Mouse (Mus musculus) midbrain, embryonic 11.5 days (tissue): Measurements from ENCODE around the gene Slco3a1. TPM values are rescaled to one million over a fixed set of nuclear protein-coding genes. Genes with fewer than 3 reads are reported as not detected.

Experiments used
- ATAC-seq: fragments of 200-750 bp; cut with Nextera tagmentation; 2 replicates; pipeline ENCODE4 v1.8.0; 2017; ENCODE audit warnings: moderate TSS enrichment, moderate library complexity; ENCODE audit not compliant: low FRiP score
- DNase-seq: peaks from one replicate; pipeline ENCODE4 v3.0.0; 2015; ENCODE audit warnings: low spot score; ENCODE audit errors: missing footprints
- H3K27ac ChIP-seq: fragments of 300-500 bp; sonication (generic); 2 replicates; pipeline ENCODE4 v1.5.1; 2014; ENCODE audit warnings: low read depth, low read length
- H3K27me3 ChIP-seq: fragments of 300-500 bp; sonication (generic); 2 replicates; pipeline ENCODE4 v1.6.1; 2014; ENCODE audit warnings: mild to moderate bottlenecking, low read length, moderate library complexity, mixed read lengths; ENCODE audit not compliant: control insufficient read depth, insufficient read depth
- H3K36me3 ChIP-seq: fragments of 300-500 bp; sonication (generic); 2 replicates; pipeline ENCODE4 v1.6.1; 2014; ENCODE audit warnings: mild to moderate bottlenecking, low read length, moderate library complexity, mixed read lengths; ENCODE audit not compliant: control insufficient read depth, insufficient read depth
- H3K4me1 ChIP-seq: fragments of 300-500 bp; sonication (generic); 2 replicates; pipeline ENCODE4 v1.6.1; 2014; ENCODE audit warnings: low read length; ENCODE audit not compliant: control insufficient read depth, insufficient read depth
- H3K4me2 ChIP-seq: fragments of 300-500 bp; sonication (generic); 2 replicates; pipeline ENCODE4 v1.6.1; 2014; ENCODE audit warnings: mild to moderate bottlenecking, moderate library complexity
- H3K4me3 ChIP-seq: fragments of 300-500 bp; sonication (generic); 2 replicates; pipeline ENCODE4 v1.5.1; 2014; ENCODE audit warnings: low read depth, low read length
- H3K9ac ChIP-seq: fragments of 300-500 bp; sonication (generic); 2 replicates; pipeline ENCODE4 v1.6.1; 2014; ENCODE audit warnings: low read length
- H3K9me3 ChIP-seq: fragments of 300-500 bp; sonication (generic); 2 replicates; pipeline ENCODE4 v1.6.1; 2016; ENCODE audit warnings: low read length; ENCODE audit not compliant: control insufficient read depth
- WGBS: fragments of 180-500 bp; shearing (Covaris S2); extraction: QIAGEN DNeasy Blood & Tissue Kit; methylation state at CpG from one replicate; pipeline ENCODE4 v1.1.7; 2014; 5-methylcytosine and 5-hydroxymethylcytosine counted together
- polyA plus RNA-seq: library from polyadenylated mRNA; unstranded; fragments of >200 nt; fragmentation: Nextera tagmentation; extraction: Ambion mirVana; gene quantifications from 2 replicates; pipeline ENCODE4 v1.2.1, GENCODE M21; 2014

The Slco3a1 gene
- 7.8 and 8.4 TPM in 2 replicates for polyA plus RNA-seq

DNA sequence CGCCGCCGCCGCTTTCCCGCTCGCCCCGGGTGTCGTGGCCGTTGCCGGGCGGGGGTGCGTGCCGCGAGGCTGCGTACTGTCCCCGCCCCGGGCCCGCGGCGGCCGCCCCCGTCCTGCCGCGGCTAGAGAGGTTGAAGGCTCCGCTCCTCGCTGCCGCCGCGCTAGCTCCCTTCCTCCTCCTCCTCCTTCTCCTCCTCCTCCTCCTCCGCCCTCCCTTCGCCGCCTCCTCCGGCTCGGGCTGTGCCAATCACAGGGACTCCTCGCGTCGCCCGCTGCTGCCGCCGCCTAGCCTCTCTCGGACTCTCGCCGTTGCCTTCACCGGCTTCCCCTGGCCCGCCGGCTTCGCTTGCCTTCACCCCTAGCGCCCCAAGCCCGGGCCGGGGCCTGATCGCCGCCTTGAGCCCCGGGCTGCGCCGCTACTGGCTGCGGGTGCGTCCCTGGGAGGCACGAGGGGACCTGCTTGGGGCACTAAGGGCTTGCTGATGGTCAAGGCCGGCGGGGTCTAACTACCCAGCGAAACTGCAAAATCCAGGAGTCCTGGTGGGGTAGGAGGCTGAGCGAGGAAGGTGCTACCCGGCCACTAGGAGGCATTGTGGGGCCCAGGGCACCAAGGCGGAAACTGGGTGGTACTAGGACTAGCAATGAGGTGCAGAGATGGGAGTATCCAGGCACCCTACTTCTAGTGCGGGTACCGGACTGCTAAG, at the start of gene Slco3a1:
Gene Slco3a1, minus strand, starts transcription at position 173 of the 704 bp plus-strand sequence.
- Histone ChIP-seq H3K4me2 (peak within 1 kb of the TSS; percentile 91), H3K27me3 (peaks cover 12% of the 10 kb centered on the region), H3K4me1 (peaks cover 4% of the 10 kb centered on the region), H3K9me3 (no peaks in the 10 kb centered on the region), H3K4me3 (peak within 1 kb of the TSS; percentile 74), H3K27ac (peak within 1 kb of the TSS; percentile 75; the same call in 1 of the 2 replicates), H3K36me3 (no peaks in the 10 kb centered on the region), H3K9ac (peak within 1 kb of the TSS; percentile 83)
- DNase-seq (peak; percentile 97), ATAC-seq (peak; percentile 89)
- WGBS = 2% methylated on average over 45 of the region's 66 CpGs

DNA sequence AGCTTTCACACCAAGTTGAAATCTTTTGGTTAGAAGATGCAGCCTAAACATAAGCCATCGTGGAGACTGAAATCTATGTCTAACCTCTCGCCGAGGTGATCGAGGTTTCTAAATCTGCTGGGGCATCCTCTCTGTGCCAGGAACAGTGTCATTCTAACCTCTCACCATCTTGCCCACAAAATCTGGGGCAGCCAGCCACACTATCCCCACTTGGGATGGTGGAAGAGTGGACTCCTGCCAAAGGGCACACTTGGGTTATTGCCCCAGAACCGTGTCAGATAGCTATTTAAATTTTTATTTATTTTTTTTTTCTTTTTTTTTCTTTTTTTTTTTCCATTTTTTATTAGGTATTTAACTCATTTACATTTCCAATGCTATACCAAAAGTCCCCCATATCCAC, 46.4 kb upstream of the Slco3a1 start:
- no peak overlapping the region for H3K4me2 ChIP-seq
- WGBS = 93% methylated on average over 5 of the region's 5 CpGs
- H3K36me3 ChIP-seq = no peaks in the 10 kb centered on the region
- DNase-seq = no peak
- H3K4me3 ChIP-seq = no peak overlapping the region
- no peaks in the 10 kb centered on the region for H3K27me3 ChIP-seq
- H3K9me3 ChIP-seq = no peaks in the 10 kb centered on the region
- no peak overlapping the region for H3K9ac ChIP-seq
- no peak for ATAC-seq
- no peak overlapping the region for H3K27ac ChIP-seq
- no peaks in the 10 kb centered on the region for H3K4me1 ChIP-seq

DNA sequence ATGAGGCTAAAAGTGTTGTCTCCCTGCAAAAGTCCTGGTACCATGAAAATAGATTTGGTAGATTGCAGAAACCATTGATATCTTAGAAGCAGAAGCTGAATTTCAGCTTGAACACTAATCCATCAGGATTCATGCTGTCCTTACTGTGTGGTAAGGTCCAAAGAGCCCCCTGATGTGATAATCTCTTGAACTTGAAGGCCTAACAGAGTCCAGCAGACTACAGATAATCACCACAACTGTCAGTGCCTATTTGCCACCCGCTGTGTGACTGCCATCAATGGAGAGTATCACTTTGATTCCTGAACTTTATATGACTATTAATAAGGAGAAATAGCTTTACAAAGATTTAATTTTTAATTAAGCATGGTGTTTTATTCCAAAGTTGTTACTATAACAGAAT, 24.8 kb upstream of the Slco3a1 start:
- H3K4me2 ChIP-seq = no peak overlapping the region
- H3K27ac ChIP-seq = no peak overlapping the region
- no peaks in the 10 kb centered on the region for H3K4me1 ChIP-seq
- no peak for DNase-seq
- H3K27me3 ChIP-seq = no peaks in the 10 kb centered on the region
- no peaks in the 10 kb centered on the region for H3K36me3 ChIP-seq
- no peak overlapping the region for H3K4me3 ChIP-seq
- no peaks in the 10 kb centered on the region for H3K9me3 ChIP-seq
- H3K9ac ChIP-seq = no peak overlapping the region
- ATAC-seq = no peak
- WGBS = 74% methylated on average over 1 of the region's 1 CpGs

DNA sequence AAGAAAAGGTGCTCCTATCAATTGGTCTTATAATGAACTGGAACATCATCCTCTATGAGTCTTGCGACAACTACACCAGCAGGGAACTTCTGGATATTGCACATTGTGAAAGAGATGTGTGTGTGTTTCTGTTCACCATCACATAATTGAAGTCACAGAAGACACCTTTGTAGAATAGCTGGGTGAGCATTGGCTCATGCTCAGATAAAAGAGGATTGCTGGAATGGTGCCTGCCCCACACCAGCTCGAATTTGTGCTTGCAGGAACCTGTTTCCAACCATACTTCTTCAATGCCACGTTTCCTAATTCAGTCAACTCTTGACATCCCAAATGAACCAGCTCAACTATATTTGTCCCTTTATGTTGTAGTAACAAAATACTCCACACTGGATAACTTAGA, 21.1 kb upstream of the Slco3a1 start:
- Histone ChIP-seq H3K9me3 (no peaks in the 10 kb centered on the region), H3K4me3 (no peak overlapping the region), H3K9ac (no peak overlapping the region), H3K4me1 (no peaks in the 10 kb centered on the region), H3K27me3 (no peaks in the 10 kb centered on the region), H3K36me3 (no peaks in the 10 kb centered on the region), H3K27ac (no peak overlapping the region), H3K4me2 (no peak overlapping the region)
- ATAC-seq (no peak), DNase-seq (no peak)
- WGBS = 86% methylated on average over 3 of the region's 3 CpGs

DNA sequence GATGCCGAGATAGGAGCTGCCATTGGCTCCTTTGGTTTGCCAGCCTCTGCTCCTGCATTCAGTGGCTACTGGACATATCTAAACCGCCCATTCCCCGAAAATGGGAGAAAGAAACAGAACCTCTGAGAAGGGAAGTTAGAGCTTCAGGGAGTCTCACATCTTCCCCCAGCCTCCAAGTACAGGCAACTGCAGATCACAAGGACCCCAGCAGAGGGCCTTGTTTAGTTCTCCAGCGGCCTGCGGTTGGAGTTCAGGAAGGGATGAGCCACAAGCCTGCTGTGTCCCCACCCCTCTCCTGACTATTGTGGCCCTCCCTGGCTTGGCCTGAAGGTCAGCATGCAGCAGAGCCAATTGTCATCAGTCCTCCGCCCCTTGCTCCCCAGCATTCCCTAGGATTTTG, 836 bp upstream of the Slco3a1 start:
- no peak overlapping the region for H3K27ac ChIP-seq
- 11% methylated on average over 6 of the region's 6 CpGs for WGBS
- H3K4me3 ChIP-seq = peak overlapping the region; percentile 74
- no peaks in the 10 kb centered on the region for H3K9me3 ChIP-seq
- peak; percentile 33 for ATAC-seq
- no peaks in the 10 kb centered on the region for H3K36me3 ChIP-seq
- DNase-seq = peak; percentile 95
- H3K4me2 ChIP-seq = peak overlapping the region; percentile 91
- H3K4me1 ChIP-seq = peaks cover 4% of the 10 kb centered on the region
- peak overlapping the region; percentile 83; the same call in 1 of the 2 replicates for H3K9ac ChIP-seq
- peaks cover 12% of the 10 kb centered on the region for H3K27me3 ChIP-seq

DNA sequence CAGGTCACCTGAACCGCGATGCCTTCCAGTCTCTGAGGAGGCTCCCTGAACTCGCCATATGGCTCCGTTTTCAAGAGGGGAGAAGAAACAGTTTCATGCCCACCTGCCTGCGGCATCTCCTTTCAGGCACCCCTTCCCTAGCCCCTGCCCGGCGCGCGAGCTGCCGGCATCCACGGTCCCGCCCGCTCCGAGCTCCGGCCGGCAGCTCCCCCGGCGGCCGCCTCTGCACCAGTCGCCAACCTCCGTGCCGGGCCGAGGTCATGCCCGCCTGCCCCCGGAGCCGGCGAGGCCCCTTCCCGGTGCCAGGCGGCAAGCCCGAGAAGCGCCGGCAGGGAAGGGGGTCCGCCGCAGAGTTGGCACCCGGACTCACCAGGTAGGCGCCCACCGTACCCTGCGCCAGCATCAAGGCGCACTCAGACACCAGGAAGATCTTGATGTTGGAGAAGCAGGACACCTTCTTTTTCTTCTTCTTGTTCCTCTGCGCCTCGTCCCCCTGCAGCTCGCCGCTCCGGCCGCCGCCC, 479 bp downstream of the Slco3a1 start:
- WGBS = under 1% methylated on average over 44 of the region's 46 CpGs
- peak overlapping the region; percentile 83 for H3K9ac ChIP-seq
- peaks cover 4% of the 10 kb centered on the region for H3K4me1 ChIP-seq
- H3K36me3 ChIP-seq = no peaks in the 10 kb centered on the region
- peak overlapping the region; percentile 75; the same call in 1 of the 2 replicates for H3K27ac ChIP-seq
- no peaks in the 10 kb centered on the region for H3K9me3 ChIP-seq
- peaks cover 12% of the 10 kb centered on the region for H3K27me3 ChIP-seq
- DNase-seq (peak; percentile 94), ATAC-seq (peak; percentile 55)
- peak overlapping the region; percentile 74 for H3K4me3 ChIP-seq
- H3K4me2 ChIP-seq = peak overlapping the region; percentile 91

DNA sequence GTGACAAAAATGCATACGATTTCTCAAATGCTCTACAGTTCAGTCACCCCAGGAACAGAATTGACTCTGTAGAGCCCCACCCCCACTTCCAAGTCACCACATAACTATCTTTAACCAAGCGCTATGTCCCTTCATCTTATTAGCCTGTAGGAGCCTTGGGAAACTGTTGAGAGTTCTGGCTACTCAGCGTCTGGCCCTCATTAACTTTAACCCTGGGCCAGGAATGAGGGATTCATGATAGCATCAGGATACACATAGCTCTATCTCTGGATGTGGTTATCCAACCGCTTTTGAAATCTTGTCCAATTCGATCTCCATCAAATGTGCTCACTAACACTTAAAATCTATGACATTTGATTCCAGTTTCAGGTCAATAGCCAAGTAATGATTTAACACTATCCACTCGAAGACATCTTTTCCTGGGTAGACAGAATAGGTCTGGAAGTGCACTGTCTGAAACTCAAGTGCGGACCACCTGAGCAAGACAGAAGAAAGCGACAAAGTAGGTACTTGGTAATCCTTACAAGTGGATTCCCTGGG, 1.4 kb downstream of the Slco3a1 start:
- Histone ChIP-seq H3K4me3 (peak overlapping the region; percentile 74), H3K4me2 (peak overlapping the region; percentile 91), H3K27ac (no peak overlapping the region), H3K9me3 (no peaks in the 10 kb centered on the region), H3K4me1 (peaks cover 4% of the 10 kb centered on the region), H3K9ac (no peak overlapping the region), H3K27me3 (peaks cover 12% of the 10 kb centered on the region), H3K36me3 (no peaks in the 10 kb centered on the region)
- peak; percentile 84 for DNase-seq
- 52% methylated on average over 8 of the region's 8 CpGs for WGBS
- ATAC-seq = no peak

DNA sequence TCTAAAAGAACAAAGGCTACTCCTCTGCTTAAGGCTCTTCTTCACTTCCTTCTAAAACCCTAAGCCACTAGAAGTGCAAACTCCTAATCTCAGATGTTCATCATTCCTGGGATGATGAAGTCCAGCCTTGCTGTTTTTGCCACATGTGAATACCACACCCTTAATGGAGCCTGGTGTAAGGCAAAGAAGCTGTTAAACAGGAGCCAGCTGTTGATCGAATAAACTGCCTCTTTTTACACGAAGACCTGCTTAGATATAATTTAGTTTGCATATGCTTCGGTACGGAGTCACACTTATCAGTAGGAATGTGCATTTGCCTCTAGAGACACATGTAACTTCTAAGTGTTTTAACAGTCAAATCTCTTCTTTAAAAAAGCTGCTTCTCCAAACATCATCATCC, 2.0 kb downstream of the Slco3a1 start:
- no peak for ATAC-seq
- Histone ChIP-seq H3K27me3 (peaks cover 12% of the 10 kb centered on the region), H3K9me3 (no peaks in the 10 kb centered on the region), H3K4me1 (peaks cover 4% of the 10 kb centered on the region), H3K9ac (no peak overlapping the region), H3K27ac (no peak overlapping the region), H3K36me3 (no peaks in the 10 kb centered on the region), H3K4me2 (no peak overlapping the region), H3K4me3 (no peak overlapping the region)
- no peak for DNase-seq
- WGBS = 57% methylated on average over 4 of the region's 4 CpGs

DNA sequence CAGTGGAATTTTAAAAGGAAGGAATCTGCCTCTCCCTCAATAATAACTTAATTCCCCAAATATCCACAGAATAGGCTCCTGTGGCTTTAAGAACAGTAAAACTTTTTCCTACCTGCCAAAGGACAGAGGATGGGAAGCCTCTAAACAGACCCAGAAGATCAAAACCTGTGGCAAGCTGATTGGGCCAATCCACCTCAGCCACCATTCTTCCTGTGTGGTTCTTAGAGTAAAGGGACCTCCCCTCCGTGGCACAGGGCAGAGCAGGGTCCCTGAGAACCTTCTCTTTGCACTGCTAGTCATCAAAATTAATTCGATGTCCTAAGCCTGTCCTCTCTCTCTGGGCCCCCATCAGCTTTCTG, 2.6 kb downstream of the Slco3a1 start:
- Histone ChIP-seq H3K36me3 (no peaks in the 10 kb centered on the region), H3K27ac (no peak overlapping the region), H3K4me2 (no peak overlapping the region), H3K4me3 (no peak overlapping the region), H3K9me3 (no peaks in the 10 kb centered on the region), H3K27me3 (peaks cover 12% of the 10 kb centered on the region), H3K4me1 (peaks cover 4% of the 10 kb centered on the region), H3K9ac (no peak overlapping the region)
- DNase-seq (no peak), ATAC-seq (no peak)
- 29% methylated on average over 2 of the region's 2 CpGs for WGBS
